Mouse (Mus musculus): ENCODE data around the gene Zfand4.
"Not testable (repeated sequence)": the region's sequence is repeated elsewhere in the genome, so short reads cannot be mapped to it uniquely, and the experiment has no call there.

Gene Zfand4

GRCm38 (mm10) chr6:116264018-116264651 is at the start of gene Zfand4:
Gene Zfand4 (plus strand): TSS chr6:116264222.
- DNase-seq (ENCODE audit: low read depth, low spot score): peak; percentile 90

GRCm38 (mm10) chr6:116227767-116228166 is 36.3 kb upstream of the Zfand4 start:
- no peak for DNase-seq (ENCODE audit: low read depth, low spot score)

GRCm38 (mm10) chr6:116228785-116229525 is 35.1 kb upstream of the Zfand4 start:
- peak; percentile 63 for DNase-seq (ENCODE audit: low read depth, low spot score)

- not testable (repeated sequence) for DNase-seq (ENCODE audit: low read depth, low spot score)
Measured at GRCm38 (mm10) chr6:116234821-116235220, 29.2 kb upstream of the Zfand4 start.

- DNase-seq (ENCODE audit: low read depth, low spot score): no peak
Measured at GRCm38 (mm10) chr6:116235336-116235735, 28.7 kb upstream of the Zfand4 start.

GRCm38 (mm10) chr6:116238083-116238482 is 25.9 kb upstream of the Zfand4 start:
- DNase-seq (ENCODE audit: low read depth, low spot score): no peak

GRCm38 (mm10) chr6:116240371-116240770 is 23.7 kb upstream of the Zfand4 start:
- DNase-seq (ENCODE audit: low read depth, low spot score): peak; percentile 8

GRCm38 (mm10) chr6:116259649-116260048 is 4.4 kb upstream of the Zfand4 start:
- DNase-seq (ENCODE audit: low read depth, low spot score): no peak

GRCm38 (mm10) chr6:116260481-116260880 is 3.5 kb upstream of the Zfand4 start:
- no peak for DNase-seq (ENCODE audit: low read depth, low spot score)

GRCm38 (mm10) chr6:116262824-116263223 is 1.2 kb upstream of the Zfand4 start:
- DNase-seq (ENCODE audit: low read depth, low spot score): no peak

- no peak for DNase-seq (ENCODE audit: low read depth, low spot score)
Measured at GRCm38 (mm10) chr6:116264836-116265235, 814 bp downstream of the Zfand4 start.

- DNase-seq (ENCODE audit: low read depth, low spot score): no peak
Measured at GRCm38 (mm10) chr6:116265603-116266002, 1.6 kb downstream of the Zfand4 start.

- DNase-seq (ENCODE audit: low read depth, low spot score): peak; percentile 77
Measured at GRCm38 (mm10) chr6:116266273-116267109, 2.5 kb downstream of the Zfand4 start.

GRCm38 (mm10) chr6:116267110-116267423 is 3.0 kb downstream of the Zfand4 start:
- DNase-seq (ENCODE audit: low read depth, low spot score): no peak

GRCm38 (mm10) chr6:116275695-116276094 is 11.7 kb downstream of the Zfand4 start:
- no peak for DNase-seq (ENCODE audit: low read depth, low spot score)

GRCm38 (mm10) chr6:116278679-116279317 is 14.8 kb downstream of the Zfand4 start:
- DNase-seq (ENCODE audit: low read depth, low spot score): no peak

- peak; percentile 52 for DNase-seq (ENCODE audit: low read depth, low spot score)
Measured at GRCm38 (mm10) chr6:116281014-116281413, 17.0 kb downstream of the Zfand4 start.

GRCm38 (mm10) chr6:116282546-116282945 is 18.5 kb downstream of the Zfand4 start:
- peak; percentile 81 for DNase-seq (ENCODE audit: low read depth, low spot score)

- DNase-seq (ENCODE audit: low read depth, low spot score): no peak
Measured at GRCm38 (mm10) chr6:116283280-116283679, 19.3 kb downstream of the Zfand4 start.

- no peak for DNase-seq (ENCODE audit: low read depth, low spot score)
Measured at GRCm38 (mm10) chr6:116286321-116286720, 22.3 kb downstream of the Zfand4 start.

GRCm38 (mm10) chr6:116286870-116287575 is 23.0 kb downstream of the Zfand4 start:
- peak; percentile 25 for DNase-seq (ENCODE audit: low read depth, low spot score)

Data from R1 (cell line).